Mouse (Mus musculus): ENCODE results near the gene Mllt3. TPM values are rescaled to one million over a fixed set of nuclear protein-coding genes. Genes with fewer than 3 reads are reported as not detected.

Mllt3 gene
- total and polyA plus RNA-seq, 3 experiments: 15.4 to 75.3 TPM; not detected in 1

- H3K4me1 ChIP-seq (ENCODE audit: control insufficient read depth in 1 of 2, insufficient read depth in 2 of 2, low read length in 2 of 2): peaks cover 6 to 10% of the 10 kb centered on the region in 2 experiments
- peaks cover 0 to 17% of the 10 kb centered on the region in 2 experiments; a peak in 2 of 4 replicates for H3K36me3 ChIP-seq (ENCODE audit: control insufficient read depth in 1 of 2, insufficient read depth in 2 of 2, low read length in 2 of 2)
- TF ChIP-seq MAFK (IDR thresholded peaks at IDR 0.05; ENCODE audit: borderline replicate concordance, low read depth, low read length): no peak
- peak in 1 of 2 experiments; percentile 17; a peak in 1 of 4 replicates for TF ChIP-seq EP300 (IDR thresholded peaks at IDR 0.05; ENCODE audit: low read depth in 1 of 2, low read length in 2 of 2)
- TF ChIP-seq GATA1 (IDR thresholded peaks at IDR 0.05; ENCODE audit: low read depth, low read length): peak; percentile 62; the same call in 1 of the 2 replicates
- 0 out of 2 replicates have a peak, but pooled peaks have one; percentile 22 for TF ChIP-seq ETS1 (IDR thresholded peaks at IDR 0.05; ENCODE audit: low read depth, low read length)
- TF ChIP-seq TCF12 (IDR thresholded peaks at IDR 0.05; ENCODE audit: low read depth, low read length): 0 out of 2 replicates have a peak, but pooled peaks have one; percentile 13
- no peaks in the 10 kb centered on the region for H3K27me3 ChIP-seq (ENCODE audit: control insufficient read depth in 1 of 2, insufficient read depth in 2 of 2, low read length in 2 of 2)
- H3K4me3 ChIP-seq (ENCODE audit: control insufficient read depth in 1 of 2, insufficient read depth in 1 of 2, low read depth in 2 of 2, low read length in 2 of 2): no peak overlapping the region
- H3K27ac ChIP-seq (ENCODE audit: control insufficient read depth, low read depth, low read length): no peak overlapping the region
- no peak overlapping the region for H3K9ac ChIP-seq (ENCODE audit: control insufficient read depth, low read depth, low read length, poor library complexity, severe bottlenecking)
- H3K9me3 ChIP-seq (replicated peaks; ENCODE audit: insufficient read depth, low read length): no peaks in the 10 kb centered on the region
- DNase-seq (ENCODE audit: low read depth, low spot score): no peak
- no peaks in the 10 kb centered on the region for H3K79me2 ChIP-seq (ENCODE audit: control insufficient read depth, insufficient read depth, low read length, poor library complexity)
Observed at GRCm38 (mm10) chr4:87911172-87911994, 121.8 kb downstream of the Mllt3 start.

DNA sequence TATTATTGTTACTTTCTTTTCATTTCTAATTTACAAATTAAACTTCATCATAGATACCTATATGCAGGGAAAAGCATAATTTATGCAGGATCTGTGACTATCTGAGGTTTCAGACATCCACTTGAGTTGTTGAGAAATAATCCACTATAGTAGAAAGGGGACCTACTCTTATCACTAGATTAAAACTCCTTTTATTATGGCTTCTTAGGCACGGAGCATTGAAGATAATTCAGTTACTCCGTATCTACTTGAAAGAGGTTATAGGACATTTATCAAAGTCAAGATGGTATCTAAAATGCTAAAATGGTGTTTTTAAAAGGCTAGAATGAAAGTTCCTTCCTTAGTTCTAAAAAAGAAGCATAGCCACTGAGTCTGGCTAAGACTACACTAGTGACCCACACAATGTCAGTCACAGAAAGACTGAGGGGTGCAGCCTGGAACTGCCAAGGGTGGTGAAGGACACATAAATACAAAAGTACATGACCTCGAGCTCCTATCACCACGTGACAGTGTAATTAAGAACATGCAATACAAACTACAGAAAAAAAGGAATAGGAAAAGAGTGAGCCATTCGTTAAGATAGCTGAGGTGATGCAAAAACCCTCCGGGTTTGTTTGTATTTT lies 127.9 kb downstream of the Mllt3 start:
- peak; percentile 26 for DNase-seq (ENCODE audit: low read depth, low spot score)
- Histone ChIP-seq H3K36me3 (ENCODE audit: control insufficient read depth in 1 of 2, insufficient read depth in 2 of 2, low read length in 2 of 2) (peaks cover 0 to 20% of the 10 kb centered on the region in 2 experiments; a peak in 2 of 4 replicates), H3K4me3 (ENCODE audit: control insufficient read depth in 1 of 2, insufficient read depth in 1 of 2, low read depth in 2 of 2, low read length in 2 of 2) (peak overlapping the region in 1 of 2 experiments; percentile 37; a peak in 2 of 4 replicates), H3K27ac (ENCODE audit: control insufficient read depth, low read depth, low read length) (no peak overlapping the region), H3K4me1 (ENCODE audit: control insufficient read depth in 1 of 2, insufficient read depth in 2 of 2, low read length in 2 of 2) (peaks cover 5 to 18% of the 10 kb centered on the region in 2 experiments), H3K27me3 (ENCODE audit: control insufficient read depth in 1 of 2, insufficient read depth in 2 of 2, low read length in 2 of 2) (no peaks in the 10 kb centered on the region), H3K9ac (ENCODE audit: control insufficient read depth, low read depth, low read length, poor library complexity, severe bottlenecking) (no peak overlapping the region), H3K79me2 (ENCODE audit: control insufficient read depth, insufficient read depth, low read length, poor library complexity) (no peaks in the 10 kb centered on the region), H3K9me3 (replicated peaks; ENCODE audit: insufficient read depth, low read length) (no peaks in the 10 kb centered on the region)
- TF ChIP-seq RCOR1 (IDR thresholded peaks at IDR 0.05; ENCODE audit: low read depth, low read length) (0 out of 2 replicates have a peak, but pooled peaks have one; percentile 8), BHLHE40 (IDR thresholded peaks at IDR 0.05; ENCODE audit: borderline replicate concordance, low read depth, low read length) (no peak), ZNF384 (IDR thresholded peaks at IDR 0.05; ENCODE audit: low read depth, low read length) (no peak), UBTF (IDR thresholded peaks at IDR 0.05; ENCODE audit: borderline replicate concordance, insufficient read depth, low read depth, low read length) (no peak), SIN3A (IDR thresholded peaks at IDR 0.05; ENCODE audit: low read length) (0 out of 2 replicates have a peak, but pooled peaks have one; percentile 6), GATA1 (IDR thresholded peaks at IDR 0.05; ENCODE audit: low read depth, low read length) (peak; percentile 26; the same call in 1 of the 2 replicates), SMC3 (IDR thresholded peaks at IDR 0.05; ENCODE audit: low read depth, low read length) (no peak), MXI1 (IDR thresholded peaks at IDR 0.05; ENCODE audit: low read depth, low read length) (no peak), USF1 (IDR thresholded peaks at IDR 0.05; ENCODE audit: low read depth, low read length) (peak; percentile 49; the same call in 1 of the 2 replicates), RAD21 (IDR thresholded peaks at IDR 0.05; ENCODE audit: low read depth, low read length) (no peak), EP300 (IDR thresholded peaks at IDR 0.05; ENCODE audit: low read depth in 1 of 2, low read length in 2 of 2) (peak; percentile 50 to 58; a peak in 3 of 4 replicates), KAT2A (conservative IDR thresholded peaks at IDR 0.05; ENCODE audit: low read depth, low read length) (no peak), TCF12 (IDR thresholded peaks at IDR 0.05; ENCODE audit: low read depth, low read length) (0 out of 2 replicates have a peak, but pooled peaks have one; percentile 27), HCFC1 (IDR thresholded peaks at IDR 0.05; ENCODE audit: low read depth, low read length) (no peak), MYB (IDR thresholded peaks at IDR 0.05; ENCODE audit: low read depth, low read length) (no peak), JUND (IDR thresholded peaks at IDR 0.05; ENCODE audit: low read depth, low read length) (no peak), NRF1 (IDR thresholded peaks at IDR 0.05; ENCODE audit: insufficient read depth, low read depth, low read length, poor library complexity, severe bottlenecking) (no peak), NELFE (IDR thresholded peaks at IDR 0.05; ENCODE audit: low read depth, low read length) (no peak), MAZ (IDR thresholded peaks at IDR 0.05; ENCODE audit: low read depth, low read length) (no peak), TBP (IDR thresholded peaks at IDR 0.05; ENCODE audit: low read depth, low read length) (no peak), MAX (IDR thresholded peaks at IDR 0.05; ENCODE audit: low read length) (peak; percentile 30; the same call in 1 of the 2 replicates), E2F4 (IDR thresholded peaks at IDR 0.05; ENCODE audit: borderline replicate concordance, low read depth, low read length) (no peak), ZKSCAN1 (IDR thresholded peaks at IDR 0.05; ENCODE audit: low read depth, low read length) (no peak), CHD2 (IDR thresholded peaks at IDR 0.05; ENCODE audit: low read length) (no peak), TAL1 (IDR thresholded peaks at IDR 0.05; ENCODE audit: low read length) (no peak), MYC (IDR thresholded peaks at IDR 0.05; ENCODE audit: low read depth, low read length) (no peak)

Data from MEL (cell line).